Mouse (Mus musculus): ENCODE measurements around the gene Crygc. TPM values are rescaled to one million over a fixed set of nuclear protein-coding genes. Genes with fewer than 3 reads are reported as not detected.

Crygc gene
- total RNA-seq (2023; ENCODE audit: inconsistent age) = not detected in 4 replicates

GRCm38 (mm10) chr1:65073589-65073988, at the start of gene Crygc:
Crygc (minus strand) TSS chr1:65073689.

GRCm38 (mm10) chr1:65122574-65123372, 49.3 kb upstream of the Crygc start, which contains the start of gene D630023F18Rik:
D630023F18Rik (minus strand) TSS chr1:65123214.

DNA sequence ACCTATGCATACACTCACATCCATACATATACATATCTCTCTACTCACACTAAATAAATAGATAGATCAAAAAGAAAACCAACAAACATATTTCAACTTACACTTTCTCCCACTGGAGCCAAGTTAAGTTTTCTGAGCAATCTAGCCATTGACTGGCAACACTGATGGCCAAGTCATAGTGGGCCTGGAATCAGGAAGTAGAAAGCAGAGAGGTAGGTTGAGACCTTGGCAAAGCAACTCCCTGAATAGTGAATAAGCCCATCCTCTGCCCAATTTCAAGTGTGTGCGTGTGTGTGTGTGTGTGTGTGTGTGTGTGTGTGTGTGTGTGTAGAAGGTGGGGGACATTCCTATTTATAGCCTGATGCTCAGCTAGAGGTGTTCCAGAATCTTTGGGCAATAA, 45.9 kb upstream of the Crygc start, which contains the start of gene Gm28845:
Gm28845 (minus strand) TSS at position 121 of the 400 bp plus-strand sequence.

GRCm38 (mm10) chr1:65103273-65103672, 29.8 kb upstream of the Crygc start, which contains the start of gene Cryga:
Cryga (minus strand) TSS chr1:65103373.

GRCm38 (mm10) chr1:65082188-65082587, 8.7 kb upstream of the Crygc start, which contains the start of gene Crygb:
Crygb (minus strand) TSS chr1:65082288.

DNA sequence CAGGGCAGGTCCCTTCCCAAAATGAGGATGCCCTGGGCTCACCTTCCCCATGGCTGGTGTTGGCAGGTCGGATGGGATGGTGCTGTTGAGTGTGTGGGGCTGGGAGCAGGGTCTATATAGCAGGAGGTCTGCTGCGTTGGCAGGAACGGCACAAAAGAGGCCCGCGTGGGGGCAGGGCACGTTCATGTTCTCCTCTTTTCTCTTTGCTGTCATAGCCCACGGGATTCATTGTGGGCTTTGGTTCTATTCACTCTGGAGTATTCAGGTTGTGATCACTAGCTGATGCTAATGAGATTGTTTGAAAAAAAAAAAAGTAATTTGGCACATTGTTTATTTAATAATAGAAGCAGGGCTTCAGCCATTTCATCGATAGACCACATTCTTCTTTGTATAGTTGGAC, 10.1 kb downstream of the Crygc start, which contains the start of gene Crygd:
Crygd (minus strand) TSS at position 101 of the 400 bp plus-strand sequence.

GRCm38 (mm10) chr1:65050952-65051351, 22.5 kb downstream of the Crygc start, which contains the start of gene Cryge:
Cryge (minus strand) TSS chr1:65051149.

GRCm38 (mm10) chr1:65032641-65033040, 40.8 kb downstream of the Crygc start, which contains the start of gene Akr1cl:
Akr1cl (minus strand) TSS chr1:65032759.

Other genes with a start within 250 kb of the Crygc start
- 94.1 to 99.0 TPM (median 96.4 TPM) in 4 replicates for gene Plekhm3, start 116.9 kb downstream of the Crygc start, total RNA-seq (2023; ENCODE audit: inconsistent age)
- not detected in 4 replicates for gene Akr1cl, start 40.9 kb downstream of the Crygc start, total RNA-seq (2023; ENCODE audit: inconsistent age)
- not detected in 4 replicates for gene Cryge, start 22.5 kb downstream of the Crygc start, total RNA-seq (2023; ENCODE audit: inconsistent age)
- not detected in 4 replicates for gene Crygd, start 10.2 kb downstream of the Crygc start, total RNA-seq (2023; ENCODE audit: inconsistent age)
- gene Crygb, start 8.6 kb upstream of the Crygc start, total RNA-seq (2023; ENCODE audit: inconsistent age) = not detected in 4 replicates
- gene Cryga, start 29.7 kb upstream of the Crygc start, total RNA-seq (2023; ENCODE audit: inconsistent age) = not detected in 4 replicates
- gene Gm28845, start 45.9 kb upstream of the Crygc start, total RNA-seq (2023; ENCODE audit: inconsistent age) = not detected in 4 replicates
- not detected in 4 replicates for gene D630023F18Rik, start 49.5 kb upstream of the Crygc start, total RNA-seq (2023; ENCODE audit: inconsistent age)
- gene Idh1, start 112.8 kb upstream of the Crygc start, total RNA-seq (2023; ENCODE audit: inconsistent age) = 4.7 to 7.3 TPM (median 5.7 TPM) in 4 replicates
- gene Pikfyve, start 113.0 kb upstream of the Crygc start, total RNA-seq (2023; ENCODE audit: inconsistent age) = 52.7 to 64.8 TPM (median 60.1 TPM) in 4 replicates
- not detected in 4 replicates for gene Pth2r, start 208.4 kb upstream of the Crygc start, total RNA-seq (2023; ENCODE audit: inconsistent age)